ENCODE assay signal across 8 mouse cellular contexts in the genomic region with DNA sequence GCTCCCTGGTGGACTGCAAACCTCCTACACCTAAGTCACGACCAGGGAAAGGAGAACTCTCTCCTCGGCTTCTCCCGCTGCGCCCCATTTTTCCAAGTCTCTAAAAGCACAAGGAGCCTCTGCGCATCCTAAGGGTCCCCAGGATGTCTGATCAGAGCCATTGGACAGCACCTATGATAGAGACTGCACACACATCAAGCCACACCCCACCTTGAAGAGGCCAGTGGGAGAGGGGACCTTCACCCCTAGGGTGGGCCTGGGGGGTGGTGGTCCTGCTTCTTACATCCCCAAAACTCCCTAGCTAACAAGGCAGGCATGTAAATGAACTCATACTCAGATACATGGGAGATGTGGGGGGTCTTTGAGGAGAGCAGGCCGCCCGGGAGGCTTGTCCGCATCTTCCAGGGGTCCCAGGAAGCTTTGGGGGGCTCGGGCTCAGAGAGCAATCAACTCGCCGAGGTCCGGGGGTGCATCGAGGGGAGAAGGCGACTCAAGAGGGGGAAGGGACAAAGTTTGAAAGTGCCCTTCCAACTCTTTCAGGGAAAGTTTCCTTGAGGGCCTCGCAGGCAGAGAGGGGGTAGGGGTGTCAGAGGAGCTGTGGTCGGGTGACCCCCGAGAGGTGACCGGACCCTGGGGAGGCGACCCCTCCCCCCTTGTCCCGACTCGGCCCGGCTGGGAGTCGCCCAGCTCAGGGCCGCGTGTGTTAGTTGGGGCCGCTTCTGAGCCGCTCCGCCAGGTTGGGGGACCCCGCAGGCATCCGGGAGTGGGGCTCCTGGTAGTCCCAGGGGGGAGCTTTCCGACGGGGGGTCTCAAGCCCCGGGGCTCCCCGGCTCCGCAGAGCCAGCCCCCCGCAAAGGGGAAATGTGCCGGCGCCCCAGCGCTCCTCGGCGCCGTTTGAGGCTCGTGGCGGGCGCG. TPM values are rescaled to one million over a fixed set of nuclear protein-coding genes. Genes with fewer than 3 reads are reported as not detected.
DNase-seq lines count a peak whose midpoint lies in the region; ATAC-seq and TF ChIP-seq lines count a peak whose summit lies in the region.

No protein-coding gene starts in this region.

- H3K27me3 ChIP-seq in intestine, postnatal 0 days (replicated peaks; ENCODE audit: control insufficient read depth, insufficient read depth, low read length) = no peaks in the 10 kb centered on the region
- no peaks in the 10 kb centered on the region for H3K27me3 ChIP-seq in lung, embryonic 16.5 days (ENCODE audit: control insufficient read depth, insufficient read depth, low read depth, low read length)
- H3K27me3 ChIP-seq in stomach, postnatal 0 days (ENCODE audit: control insufficient read depth, insufficient read depth, low read length) = no peaks in the 10 kb centered on the region

- ATAC-seq in intestine, postnatal 0 days = no peak
- ATAC-seq in lung, embryonic 16.5 days (ENCODE audit: low read depth) = peak; percentile 15; the same call in 1 of the 2 replicates
- ATAC-seq in stomach, postnatal 0 days (ENCODE audit: low FRiP score, low TSS enrichment) = peak; percentile 8; the same call in 1 of the 2 replicates

- intact Hi-C loops in left cerebral cortex, adult 2 months (cut with DNase I) = loop anchor here (2.0 kb wide), 1 partner anchor 39 kb away; no protein-coding TSS in a partner anchor
- intact Hi-C loops in left cerebral cortex, postnatal 36 days (cut with DNase I) = no loop called here
- intact Hi-C loops in gastrocnemius, postnatal 14 days (cut with DNase I; ENCODE audit: low total_unique reads) = no loop called here

- peak overlapping the region; percentile 75 for H3K4me2 ChIP-seq in intestine, postnatal 0 days (replicated peaks; ENCODE audit: low read depth)
- H3K4me2 ChIP-seq in lung, embryonic 16.5 days (ENCODE audit: low read depth, low read length) = peak overlapping the region; percentile 99
- H3K4me2 ChIP-seq in stomach, postnatal 0 days (replicated peaks; ENCODE audit: low read depth) = peak overlapping the region; percentile 96

- H3K27ac ChIP-seq in left cerebral cortex, adult 2 months = peak overlapping the region; percentile 99
- H3K27ac ChIP-seq in bone marrow macrophage, adult 2 months (ENCODE audit: insufficient read depth, low read depth, low read length) = no peak overlapping the region
- peak overlapping the region; percentile 98 for H3K27ac ChIP-seq in intestine, postnatal 0 days (ENCODE audit: low read depth, low read length)
- H3K27ac ChIP-seq in lung, embryonic 16.5 days (ENCODE audit: low read length) = peak overlapping the region; percentile 95
- peak overlapping the region; percentile 99 for H3K27ac ChIP-seq in stomach, postnatal 0 days (replicated peaks)

- peak overlapping the region; percentile 98 for H3K9ac ChIP-seq in intestine, postnatal 0 days (ENCODE audit: low read depth, low read length)
- peak overlapping the region; percentile 100 for H3K9ac ChIP-seq in lung, embryonic 16.5 days (ENCODE audit: low read length)
- H3K9ac ChIP-seq in stomach, postnatal 0 days (ENCODE audit: low read length) = peak overlapping the region; percentile 100

- peak overlapping the region; percentile 66 for H3K4me3 ChIP-seq in left cerebral cortex, adult 2 months
- H3K4me3 ChIP-seq in bone marrow macrophage, adult 2 months (ENCODE audit: insufficient read depth, low read length) = peak overlapping the region; percentile 80
- H3K4me3 ChIP-seq in intestine, postnatal 0 days (ENCODE audit: low read depth, low read length) = peak overlapping the region; percentile 84
- H3K4me3 ChIP-seq in lung, embryonic 16.5 days (ENCODE audit: low read length) = peak overlapping the region; percentile 83
- H3K4me3 ChIP-seq in stomach, postnatal 0 days (ENCODE audit: low read depth, low read length) = peak overlapping the region; percentile 84

- DNase-seq in left cerebral cortex, adult 2 months (ENCODE audit: extremely low spot score in 1 of 2, low spot score in 2 of 2) = no peak
- no peak for DNase-seq in left cerebral cortex, postnatal 36 days (ENCODE audit: low spot score in 2 of 2)
- DNase-seq in gastrocnemius, postnatal 14 days = peak; percentile 48
- peak; percentile 47 for DNase-seq in stomach, postnatal 0 days (ENCODE audit: low spot score)
- no peak for DNase-seq in layer of hippocampus, adult 9-10 months (ENCODE audit: low spot score)

- 5% methylated on average over 37 of the region's 46 CpGs for WGBS in intestine, postnatal 0 days
- WGBS in lung, embryonic 16.5 days = 7% methylated on average over 39 of the region's 46 CpGs
- 6% methylated on average over 45 of the region's 46 CpGs for WGBS in stomach, postnatal 0 days

- TF ChIP-seq POLR2A in bone marrow macrophage, adult 2 months (IDR thresholded peaks at IDR 0.05; ENCODE audit: borderline replicate concordance, low read depth, low read length) = no peak

- no peaks in the 10 kb centered on the region for H3K9me3 ChIP-seq in intestine, postnatal 0 days (ENCODE audit: control insufficient read depth)
- no peaks in the 10 kb centered on the region for H3K9me3 ChIP-seq in lung, embryonic 16.5 days (ENCODE audit: control insufficient read depth, low read length)
- H3K9me3 ChIP-seq in stomach, postnatal 0 days (ENCODE audit: control insufficient read depth, low read length) = no peaks in the 10 kb centered on the region

- TF ChIP-seq CTCF in left cerebral cortex, adult 2 months (IDR thresholded peaks at IDR 0.05) = no peak
- TF ChIP-seq CTCF in bone marrow macrophage, adult 2 months (IDR thresholded peaks at IDR 0.05; ENCODE audit: low read depth, low read length) = no peak
- TF ChIP-seq CTCF in intestine, postnatal 0 days (IDR thresholded peaks at IDR 0.05; ENCODE audit: low read depth) = no peak
- TF ChIP-seq CTCF in stomach, postnatal 0 days (IDR thresholded peaks at IDR 0.05; ENCODE audit: low read depth) = no peak

- peaks cover 19% of the 10 kb centered on the region for H3K4me1 ChIP-seq in bone marrow macrophage, adult 2 months (ENCODE audit: control insufficient read depth, insufficient read depth, low read length)
- 0 out of 2 replicates have a peak, but pooled peaks cover 2% of the 10 kb centered on the region for H3K4me1 ChIP-seq in intestine, postnatal 0 days (replicated peaks; ENCODE audit: control insufficient read depth, insufficient read depth, low read length)
- H3K4me1 ChIP-seq in lung, embryonic 16.5 days (replicated peaks; ENCODE audit: control insufficient read depth, insufficient read depth, low read length) = peaks cover 30% of the 10 kb centered on the region
- peaks cover 8% of the 10 kb centered on the region; the same call in 1 of the 2 replicates for H3K4me1 ChIP-seq in stomach, postnatal 0 days (replicated peaks; ENCODE audit: control insufficient read depth, insufficient read depth)

- TF ChIP-seq EP300 in stomach, postnatal 0 days (optimal IDR thresholded peaks at IDR 0.05) = no peak

- H3K36me3 ChIP-seq in intestine, postnatal 0 days (ENCODE audit: control insufficient read depth, insufficient read depth) = no peaks in the 10 kb centered on the region
- H3K36me3 ChIP-seq in lung, embryonic 16.5 days (ENCODE audit: control insufficient read depth, insufficient read depth, low read length) = no peaks in the 10 kb centered on the region
- no peaks in the 10 kb centered on the region for H3K36me3 ChIP-seq in stomach, postnatal 0 days (ENCODE audit: control insufficient read depth, insufficient read depth, low read length)

RNA-seq across cellular contexts. Expression of a gene that starts 0.7 kb away (rescaled TPM):
- total RNA-seq in left cerebral cortex, adult 2 months (2021) = 10 to 100 TPM; 80.4 to 81.1 TPM
- total RNA-seq in left cerebral cortex, postnatal 36 days (2021) = 100 to 1,000 TPM in 1 of 2 experiments, 10 to 100 TPM in 1; 87.0 to 113 TPM
- 87.7 and 88.8 TPM in 2 replicates for polyA plus RNA-seq in bone marrow macrophage, adult 2 months (2012; ENCODE audit: insufficient read depth, insufficient read length, missing spikeins)
- 100 to 1,000 TPM; 129 to 164 TPM for total RNA-seq in gastrocnemius, postnatal 14 days (2021)
- 298 and 319 TPM in 2 replicates for polyA plus RNA-seq in intestine, postnatal 0 days (2015; fragmentation: Nextera tagmentation; extraction: Ambion mirVana)
- 516 and 576 TPM in 2 replicates for polyA plus RNA-seq in lung, embryonic 16.5 days (2015; fragmentation: Nextera tagmentation; extraction: Ambion mirVana)
- polyA plus RNA-seq in stomach, postnatal 0 days (2015; fragmentation: Nextera tagmentation; extraction: Ambion mirVana) = 285 and 309 TPM in 2 replicates

RNA-seq across cellular contexts. Expression of a gene that starts 14.1 kb away (rescaled TPM):
- total RNA-seq in left cerebral cortex, adult 2 months (2021) = under 1 TPM in 1 of 2 experiments, not detected in 1; 0.84 TPM
- total RNA-seq in left cerebral cortex, postnatal 36 days (2021) = not detected
- polyA plus RNA-seq in bone marrow macrophage, adult 2 months (2012; ENCODE audit: insufficient read depth, insufficient read length, missing spikeins) = not detected in 2 replicates
- under 1 TPM in 1 of 2 experiments, not detected in 1; 0.23 TPM for total RNA-seq in gastrocnemius, postnatal 14 days (2021)
- polyA plus RNA-seq in intestine, postnatal 0 days (2015; fragmentation: Nextera tagmentation; extraction: Ambion mirVana) = 2.2 and 2.6 TPM in 2 replicates
- polyA plus RNA-seq in lung, embryonic 16.5 days (2015; fragmentation: Nextera tagmentation; extraction: Ambion mirVana) = not detected in 2 replicates
- polyA plus RNA-seq in stomach, postnatal 0 days (2015; fragmentation: Nextera tagmentation; extraction: Ambion mirVana) = 0.31 and 0.34 TPM in 2 replicates

RNA-seq across cellular contexts. Expression of a gene that starts 35.1 kb away (rescaled TPM):
- total RNA-seq in left cerebral cortex, adult 2 months (2021) = 10 to 100 TPM; 19.7 to 19.8 TPM
- total RNA-seq in left cerebral cortex, postnatal 36 days (2021) = 10 to 100 TPM; 14.1 to 19.0 TPM
- 14.0 TPM in 2 replicates for polyA plus RNA-seq in bone marrow macrophage, adult 2 months (2012; ENCODE audit: insufficient read depth, insufficient read length, missing spikeins)
- 1 to 10 TPM; 5.4 to 6.1 TPM for total RNA-seq in gastrocnemius, postnatal 14 days (2021)
- 44.1 and 48.8 TPM in 2 replicates for polyA plus RNA-seq in intestine, postnatal 0 days (2015; fragmentation: Nextera tagmentation; extraction: Ambion mirVana)
- 52.6 and 56.7 TPM in 2 replicates for polyA plus RNA-seq in lung, embryonic 16.5 days (2015; fragmentation: Nextera tagmentation; extraction: Ambion mirVana)
- polyA plus RNA-seq in stomach, postnatal 0 days (2015; fragmentation: Nextera tagmentation; extraction: Ambion mirVana) = 27.1 and 28.0 TPM in 2 replicates

RNA-seq across cellular contexts. Expression of a gene that starts 47.4 kb away (rescaled TPM):
- 10 to 100 TPM; 62.5 to 66.6 TPM for total RNA-seq in left cerebral cortex, adult 2 months (2021)
- 10 to 100 TPM; 62.6 to 65.3 TPM for total RNA-seq in left cerebral cortex, postnatal 36 days (2021)
- polyA plus RNA-seq in bone marrow macrophage, adult 2 months (2012; ENCODE audit: insufficient read depth, insufficient read length, missing spikeins) = 99.4 and 114 TPM in 2 replicates
- 10 to 100 TPM; 65.8 to 69.7 TPM for total RNA-seq in gastrocnemius, postnatal 14 days (2021)
- 97.0 and 100 TPM in 2 replicates for polyA plus RNA-seq in intestine, postnatal 0 days (2015; fragmentation: Nextera tagmentation; extraction: Ambion mirVana)
- polyA plus RNA-seq in lung, embryonic 16.5 days (2015; fragmentation: Nextera tagmentation; extraction: Ambion mirVana) = 196 and 209 TPM in 2 replicates
- polyA plus RNA-seq in stomach, postnatal 0 days (2015; fragmentation: Nextera tagmentation; extraction: Ambion mirVana) = 132 and 135 TPM in 2 replicates

Comparison
In these comparisons a context has a peak if more than half of its experiments do, and no peak if none do; other contexts are left out.
1. DNase-seq: peak in gastrocnemius, postnatal 14 days (single experiment) and stomach, postnatal 0 days (single experiment); none in left cerebral cortex, adult 2 months (0 of 2), left cerebral cortex, postnatal 36 days (0 of 2) and layer of hippocampus, adult 9-10 months (single experiment).
2. Peak in every context shown above with its lines, with median percentiles within 50 percentile points of each other: H3K4me3 ChIP-seq, H3K4me2 ChIP-seq and H3K9ac ChIP-seq.